Mouse (Mus musculus) cortical plate, adult 2 months (tissue): ENCODE data around the gene Kynu.

Experiments
- CTCF ChIP-seq: fragments of 200-500 bp; IDR thresholded peaks from 2 replicates; pipeline ENCODE4 v1.5.1; 2011; ENCODE audit warnings: mild to moderate bottlenecking, control low read depth, low read length; ENCODE audit not compliant: insufficient read depth; ENCODE audit errors: extremely low read depth
- POLR2A ChIP-seq: fragments of 200-500 bp; IDR thresholded peaks from 2 replicates; pipeline ENCODE4 v1.6.1; 2011; ENCODE audit warnings: mild to moderate bottlenecking, low read length, control low read depth; ENCODE audit not compliant: insufficient read depth; ENCODE audit errors: extremely low read depth

DNA sequence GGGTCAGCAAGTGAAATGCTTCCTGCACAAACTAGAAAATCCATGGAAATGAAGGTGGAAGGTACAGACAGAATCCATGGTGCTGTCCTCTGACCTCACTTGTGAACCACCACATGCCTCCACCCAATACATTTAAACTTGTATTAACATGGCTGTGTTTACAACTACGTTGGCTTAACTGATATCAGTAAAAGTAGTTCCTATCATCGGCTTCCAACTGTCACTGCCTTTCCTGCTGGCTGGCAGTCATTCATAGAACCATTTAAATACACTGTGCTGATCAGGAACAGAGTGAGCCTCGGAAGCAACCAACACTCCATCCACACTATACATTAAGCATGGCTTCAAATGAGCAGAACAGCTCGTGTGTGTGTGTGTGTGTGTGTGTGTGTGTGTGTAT lies 120.1 kb downstream of the Kynu start:
- TF ChIP-seq POLR2A, result no peak
- TF ChIP-seq CTCF, result no peak
